Mouse (Mus musculus): ENCODE measurements around the gene Comt.
A peak's percentile ranks its signal among the peaks of the same experiment; 100 is the strongest.

Comt gene

GRCm38 (mm10) chr16:18388583-18389435 lies 37.8 kb downstream of the Comt start:
- DNase-seq (ENCODE audit: low read depth, low spot score): no peak

GRCm38 (mm10) chr16:18387704-18388582 lies 38.7 kb downstream of the Comt start:
- no peak for DNase-seq (ENCODE audit: low read depth, low spot score)

GRCm38 (mm10) chr16:18386972-18387371 lies 39.7 kb downstream of the Comt start:
- DNase-seq (ENCODE audit: low read depth, low spot score): peak; percentile 85

- no peak for DNase-seq (ENCODE audit: low read depth, low spot score)
These were observed 40.2 kb downstream of the Comt start for GRCm38 (mm10) chr16:18386451-18386850.

DNA sequence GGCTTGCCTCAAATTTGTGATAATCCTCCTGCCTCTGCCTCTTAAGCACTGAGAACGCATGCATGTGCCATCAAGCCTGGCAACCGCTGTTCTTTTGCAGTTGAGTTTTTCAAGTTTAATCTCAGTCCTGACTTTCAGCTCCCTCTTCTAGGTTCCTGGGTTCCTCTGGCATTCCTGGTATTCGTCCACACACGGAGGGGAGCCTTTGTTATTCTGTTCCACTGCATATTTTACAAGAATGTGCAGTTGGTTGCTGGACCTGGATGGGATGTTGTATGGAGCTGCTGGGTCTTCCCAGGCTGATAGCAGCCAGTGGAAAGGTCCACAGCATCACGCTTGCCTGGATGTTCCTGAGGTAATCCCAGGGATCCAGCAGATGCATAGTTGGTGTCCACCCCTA lies 41.2 kb downstream of the Comt start:
- DNase-seq (ENCODE audit: low read depth, low spot score): peak; percentile 91

DNA sequence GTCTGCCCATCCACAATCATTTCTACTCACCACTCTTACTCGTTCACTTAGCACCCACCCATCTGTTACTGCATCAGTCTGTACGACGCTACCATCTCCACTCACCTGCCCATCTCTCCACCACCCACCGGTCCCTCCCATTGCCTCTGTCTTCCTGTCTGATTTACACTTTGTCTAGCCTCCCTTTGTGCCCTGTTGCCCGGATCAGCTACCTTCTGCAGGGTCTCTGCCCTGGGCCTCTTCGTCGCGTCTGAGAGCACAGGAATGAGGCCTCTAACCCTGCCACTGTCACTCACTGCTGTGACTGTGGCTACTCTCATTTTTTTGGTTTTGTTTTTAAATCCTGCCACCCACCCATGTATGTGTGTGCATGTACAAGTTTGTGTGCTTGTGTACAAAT lies 42.0 kb downstream of the Comt start:
- DNase-seq (ENCODE audit: low read depth, low spot score): no peak

DNA sequence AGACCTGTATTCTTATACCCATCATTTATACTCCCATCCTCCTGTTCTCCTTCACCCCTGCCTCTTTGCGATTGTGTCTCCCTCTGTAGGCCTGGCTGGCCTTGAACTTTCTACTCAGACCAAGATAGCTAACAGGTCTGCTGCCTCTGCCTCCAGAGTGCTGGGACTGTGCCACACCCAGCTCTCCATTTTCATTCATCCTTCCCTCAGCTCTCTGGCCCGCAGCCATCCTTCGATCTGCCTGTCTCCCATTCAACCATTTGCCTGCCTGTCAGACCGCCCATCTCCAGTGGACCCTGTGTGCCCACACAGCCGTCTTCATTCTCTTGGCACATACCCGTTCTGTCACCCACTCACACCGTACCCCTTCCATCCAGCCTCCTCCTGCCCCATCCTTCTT lies 42.4 kb downstream of the Comt start:
- peak; percentile 73 for DNase-seq (ENCODE audit: low read depth, low spot score)

GRCm38 (mm10) chr16:18383756-18384155 lies 42.9 kb downstream of the Comt start:
- DNase-seq (ENCODE audit: low read depth, low spot score): peak; percentile 77

DNA sequence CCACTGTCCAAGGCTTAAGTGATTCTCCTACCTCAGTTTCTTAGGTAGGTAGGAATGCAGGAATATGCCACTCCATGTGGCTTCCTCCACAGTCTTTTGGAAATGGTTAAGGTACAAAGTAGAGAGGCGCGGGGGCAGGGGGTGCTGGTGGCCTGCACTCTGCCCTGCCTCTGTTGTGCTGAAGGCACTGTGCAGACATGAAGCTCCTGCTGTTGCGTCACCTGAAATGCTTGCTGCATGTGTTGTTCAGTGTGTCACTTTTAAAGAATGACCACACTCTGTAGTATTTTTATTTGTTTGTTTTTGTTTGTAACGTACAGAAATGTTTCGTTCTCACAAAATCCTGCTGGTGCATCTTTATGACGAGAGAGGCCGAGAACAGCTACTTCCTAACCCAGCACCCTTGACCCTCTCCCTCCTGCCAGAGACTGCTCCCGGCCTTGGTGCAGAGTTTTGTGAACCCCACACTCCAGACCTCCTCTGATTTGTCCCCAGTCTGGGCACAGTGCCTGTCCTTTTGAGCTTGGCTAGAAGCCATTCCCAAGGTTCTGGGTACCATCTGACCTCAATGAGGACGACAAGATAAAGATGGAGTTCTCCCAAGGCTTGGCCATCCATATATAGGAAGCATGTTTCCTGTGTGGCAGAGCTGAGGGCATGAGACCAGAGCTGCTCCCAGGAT lies 43.5 kb downstream of the Comt start:
- no peak for DNase-seq (ENCODE audit: low read depth, low spot score)

GRCm38 (mm10) chr16:18381621-18382258 lies 44.9 kb downstream of the Comt start:
- DNase-seq (ENCODE audit: low read depth, low spot score): no peak

DNA sequence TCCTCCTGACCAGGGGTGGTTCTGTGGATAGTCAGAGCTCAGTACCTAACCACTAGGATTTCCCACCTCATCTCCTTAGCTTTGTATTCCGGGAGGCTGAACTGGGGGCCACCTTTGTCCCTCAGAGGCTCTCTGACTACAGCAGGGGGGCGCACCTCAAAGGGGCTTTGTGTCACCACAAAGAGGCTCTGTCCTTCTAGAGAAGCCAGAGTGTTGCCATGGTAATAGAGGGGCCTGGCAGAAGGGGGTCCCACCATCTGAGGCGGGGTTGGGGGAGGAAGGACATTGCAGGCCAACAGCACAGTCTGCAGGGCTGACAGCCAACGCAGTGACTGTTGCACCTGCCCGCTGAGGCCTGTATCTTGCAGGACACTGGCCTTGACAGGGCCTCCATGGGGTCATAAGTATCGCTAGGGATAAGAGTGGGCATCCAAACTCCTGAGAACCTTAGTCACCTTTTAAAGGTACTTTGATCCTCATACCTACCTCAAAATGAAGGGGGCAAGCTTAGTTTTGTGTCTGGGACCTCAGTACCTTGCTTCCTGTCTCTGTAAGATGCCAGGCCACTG lies 46.1 kb downstream of the Comt start:
- no peak for DNase-seq (ENCODE audit: low read depth, low spot score)

DNA sequence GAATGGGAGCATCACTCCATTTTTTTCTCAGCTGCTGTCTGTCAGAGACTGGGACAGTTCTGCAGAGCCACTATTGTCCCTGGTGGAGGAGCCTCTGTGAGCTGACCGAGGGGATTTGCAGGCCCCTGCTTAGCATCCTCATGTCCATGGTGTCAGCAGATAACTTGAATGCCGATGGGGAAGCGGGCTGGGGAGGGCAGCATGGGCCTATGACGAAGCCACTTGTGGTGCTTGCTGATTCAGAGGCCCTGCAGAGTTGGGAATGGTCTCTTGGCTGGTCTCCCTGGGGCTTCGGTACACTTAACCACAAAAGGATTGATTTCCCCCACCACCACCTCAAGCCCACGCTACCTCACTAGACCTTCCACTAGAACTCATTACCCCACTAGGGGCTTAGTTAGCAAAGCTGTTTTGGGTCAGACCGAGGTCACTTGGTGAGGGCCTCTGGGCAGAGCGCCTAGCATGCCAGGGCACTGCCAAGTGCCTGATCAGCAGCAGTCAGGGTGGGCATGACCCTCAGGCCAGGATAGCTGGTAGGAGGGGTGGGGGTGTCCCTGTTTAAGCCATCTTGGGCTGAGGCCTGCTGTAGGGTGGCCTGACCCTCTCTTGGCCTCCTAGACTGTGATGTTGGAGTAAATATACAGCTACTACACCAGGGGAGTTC lies 47.2 kb downstream of the Comt start:
- no peak for DNase-seq (ENCODE audit: low read depth, low spot score)

DNA sequence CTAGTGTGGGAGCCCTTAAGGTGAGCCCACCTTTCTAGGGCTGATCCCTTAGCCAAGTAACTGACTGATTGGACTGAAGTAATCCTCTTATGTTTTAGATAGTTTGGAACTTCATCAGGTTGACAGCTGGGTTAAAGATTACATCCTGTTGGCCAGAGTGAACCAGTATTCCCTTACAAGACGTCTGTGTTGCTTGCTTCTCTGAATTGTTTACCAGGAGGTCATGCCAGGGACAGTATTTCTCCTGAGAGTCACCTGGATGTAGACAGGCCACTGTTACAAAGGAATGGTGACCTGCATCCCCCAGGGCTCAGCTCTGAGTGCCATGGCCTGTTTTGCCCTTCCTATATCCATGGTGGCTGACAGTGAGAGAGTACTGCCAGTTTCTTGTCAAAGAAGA lies 48.2 kb downstream of the Comt start:
- DNase-seq (ENCODE audit: low read depth, low spot score): no peak

DNA sequence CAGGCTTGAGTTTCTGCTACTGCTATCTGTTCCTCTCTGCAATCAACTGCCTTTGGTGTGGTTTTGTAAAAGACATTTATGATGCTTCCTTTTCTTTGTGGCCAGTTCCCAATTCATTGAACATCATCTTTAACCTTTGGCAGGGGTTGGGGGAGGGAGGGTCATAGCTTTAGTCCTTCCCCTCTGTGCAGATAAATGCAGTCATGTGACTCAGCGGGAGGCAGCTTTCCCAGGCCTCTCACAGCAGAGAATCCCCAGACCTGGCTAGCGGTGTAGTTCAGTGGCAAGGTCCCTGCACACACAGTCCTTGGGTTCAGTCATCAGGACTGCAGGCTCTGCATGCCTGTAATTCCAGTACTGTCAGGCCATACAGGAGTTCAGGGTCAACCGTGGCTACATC lies 49.4 kb downstream of the Comt start:
- peak; percentile 77 for DNase-seq (ENCODE audit: low read depth, low spot score)

DNA sequence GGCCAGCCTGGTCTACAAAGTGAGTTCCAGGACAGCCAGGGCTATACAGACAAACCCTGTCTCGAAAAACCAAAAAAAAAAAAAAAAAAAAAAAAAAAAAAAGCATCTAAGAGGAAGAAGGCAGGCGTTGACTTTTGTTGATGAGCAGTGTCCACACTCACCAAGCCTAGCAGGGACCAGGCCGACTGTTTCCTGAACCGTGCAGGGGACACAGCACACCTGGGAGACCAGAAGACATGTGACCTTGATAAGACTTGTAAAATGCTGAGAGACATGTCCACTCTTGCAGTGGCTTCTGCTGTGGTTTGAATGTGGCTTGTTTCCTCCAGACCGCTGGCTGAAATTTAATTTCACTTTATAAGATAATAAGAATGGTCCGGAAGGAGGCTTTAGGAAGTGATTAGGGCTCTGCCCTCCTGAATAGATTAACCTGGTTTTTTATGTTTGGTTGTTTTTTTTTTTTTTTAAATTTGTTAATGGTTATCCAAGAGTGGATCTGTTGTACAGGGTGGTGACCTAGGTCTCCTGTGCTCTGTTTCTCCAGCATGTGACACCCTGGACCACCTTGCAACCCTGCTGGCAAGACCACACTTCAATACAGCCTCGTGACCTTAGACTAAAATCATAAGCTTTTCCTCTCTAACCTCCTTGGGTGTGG lies 50.2 kb downstream of the Comt start:
- DNase-seq (ENCODE audit: low read depth, low spot score): no peak

- peak; percentile 73 for DNase-seq (ENCODE audit: low read depth, low spot score)
These were observed 53.0 kb downstream of the Comt start for GRCm38 (mm10) chr16:18373632-18374031.

DNA sequence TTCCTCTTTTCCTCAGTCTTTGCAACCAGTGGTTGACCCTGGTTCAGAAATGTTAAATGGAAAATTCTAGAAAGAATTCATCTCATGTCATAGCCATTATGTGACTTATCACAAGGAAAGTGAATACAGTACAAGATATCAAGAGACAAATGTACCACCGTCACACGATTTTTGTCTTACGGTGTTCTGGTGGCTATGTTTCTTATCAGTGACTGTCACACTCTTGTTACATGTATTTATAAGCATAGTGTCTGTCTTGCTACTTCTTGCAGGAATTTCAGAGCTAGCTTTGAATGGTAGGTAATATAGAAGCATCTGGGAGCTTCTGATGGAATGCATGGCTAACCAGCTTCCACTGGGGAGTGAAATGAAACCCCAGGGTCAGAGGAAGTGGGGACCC lies 56.5 kb downstream of the Comt start:
- DNase-seq (ENCODE audit: low read depth, low spot score): no peak

GRCm38 (mm10) chr16:18366849-18367248 lies 59.8 kb downstream of the Comt start:
- no peak for DNase-seq (ENCODE audit: low read depth, low spot score)

DNA sequence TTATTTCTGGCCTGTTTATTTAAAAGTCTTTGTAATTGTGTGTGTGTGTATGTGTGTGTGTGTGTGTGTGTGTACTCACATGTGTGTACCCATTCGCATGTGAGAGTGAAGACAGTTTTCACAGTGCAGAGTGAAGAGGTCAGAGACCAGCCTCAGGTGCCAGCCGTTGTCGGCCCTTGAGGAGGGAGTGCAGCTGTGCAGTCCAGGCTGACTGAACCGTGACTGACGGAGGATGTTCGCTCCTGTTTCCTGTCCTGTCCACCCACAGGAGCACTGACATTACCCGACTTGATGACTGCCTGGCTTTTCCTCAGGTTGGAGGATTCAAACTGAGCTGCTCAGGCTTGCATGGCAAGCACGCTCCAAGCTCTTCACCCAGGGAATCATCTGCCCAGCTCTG lies 63.7 kb downstream of the Comt start:
- DNase-seq (ENCODE audit: low read depth, low spot score): no peak

DNA sequence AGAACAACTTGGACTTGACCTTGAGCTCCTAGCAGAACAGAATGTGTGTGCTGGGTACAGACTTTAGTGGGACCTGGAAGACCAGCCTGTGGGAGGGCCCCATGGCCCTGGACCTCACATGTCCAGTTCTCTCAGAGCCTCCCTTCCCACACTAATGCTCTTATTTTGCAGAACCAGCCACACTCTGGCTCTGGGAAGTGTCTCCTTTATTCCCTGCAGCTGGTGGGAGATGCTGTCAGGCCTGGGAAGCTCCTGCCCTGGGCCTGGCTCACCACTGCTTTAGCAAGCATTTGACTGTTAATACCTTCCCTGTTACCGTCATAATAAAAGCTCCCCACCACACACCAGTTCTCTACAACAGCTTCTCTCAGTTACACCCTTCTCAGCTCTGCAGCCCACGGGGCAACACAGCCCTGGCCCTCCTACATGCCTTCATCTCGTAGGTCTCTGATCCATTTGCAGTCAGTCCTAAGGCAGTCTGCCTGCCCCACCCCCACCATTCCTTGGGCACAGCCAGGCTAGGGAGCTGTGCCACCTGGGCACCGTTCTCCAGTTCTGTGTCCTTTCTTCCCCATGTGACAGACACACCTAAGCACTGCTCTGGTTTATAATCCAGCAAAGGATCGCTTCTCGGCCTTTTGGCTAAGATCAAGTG lies 66.4 kb downstream of the Comt start:
- DNase-seq (ENCODE audit: low read depth, low spot score): no peak

Data from R1 (cell line).